Comparison of ENCODE assay signal across 8 mouse cellular contexts in the genomic region with DNA sequence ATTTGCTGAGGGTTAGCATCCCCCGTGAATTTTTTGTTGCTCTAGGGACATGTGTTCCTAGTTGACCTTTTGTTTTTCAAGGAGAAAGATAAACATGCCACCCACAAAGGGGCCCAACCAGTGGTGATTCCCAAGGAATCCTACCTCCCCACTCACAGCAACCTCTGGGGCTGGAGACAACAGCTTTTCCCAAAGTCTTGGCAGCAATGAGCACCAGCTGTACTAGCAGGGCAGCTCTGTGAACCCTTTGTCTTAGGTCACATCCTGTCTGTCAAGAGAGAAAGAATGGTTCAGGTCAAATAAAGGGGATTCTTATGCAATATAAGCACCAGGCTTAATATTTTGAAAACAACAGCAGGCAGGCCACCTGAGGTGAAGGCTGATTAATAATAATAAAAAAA.
DNase-seq lines count a peak whose midpoint lies in the region; ATAC-seq lines count a peak whose summit lies in the region.
"Had no signal": no experiment of that assay in that cellular context is flagged by ENCODE, and none has a peak within 500 bp of the region (broad histone marks: within the 10 kb centered on the region; RNA-seq: fewer than 3 reads in every experiment).

No protein-coding gene starts in this region.

- no peak for ATAC-seq in megakaryocyte progenitor cell, adult 5-6 weeks (replicated peaks; ENCODE audit: poor library complexity)
- ATAC-seq: Patski had no signal

- peak; percentile 4 for DNase-seq in ovary, postnatal 36 days (ENCODE audit: low spot score)
- DNase-seq in ovary, postnatal 14 days (ENCODE audit: low spot score), result no peak
- peak; percentile 15 to 21 for DNase-seq in gastrocnemius, postnatal 36 days
- peak; percentile 45 to 50 for DNase-seq in kidney, postnatal 4 days
- DNase-seq in layer of hippocampus, postnatal 10 days (ENCODE audit: low spot score in 2 of 2), result no peak
- DNase-seq in layer of hippocampus, adult 8-10 months (ENCODE audit: low spot score in 2 of 2), result no peak

- intact Hi-C loops in gastrocnemius, postnatal 36 days (cut with DNase I), result no loop called here

Comparison
In these comparisons a context has a peak if more than half of its experiments do, and no peak if none do; other contexts are left out.
1. DNase-seq: peak in ovary, postnatal 36 days (single experiment), gastrocnemius, postnatal 36 days (2 of 2) and kidney, postnatal 4 days (2 of 2); none in ovary, postnatal 14 days (single experiment), layer of hippocampus, postnatal 10 days (0 of 2) and layer of hippocampus, adult 8-10 months (0 of 2).